12 mouse cellular contexts compared by ENCODE assay signal in genomic region chr12:112163981-112164839, GRCm38 (mm10). TPM values are rescaled to one million over a fixed set of nuclear protein-coding genes. Genes with fewer than 3 reads are reported as not detected.
DNase-seq lines count a peak whose midpoint lies in the region; ATAC-seq and TF ChIP-seq lines count a peak whose summit lies in the region.
"Had no signal": no experiment of that assay in that cellular context is flagged by ENCODE, and none has a peak within 500 bp of the region (broad histone marks: within the 10 kb centered on the region; RNA-seq: fewer than 3 reads in every experiment).

No protein-coding gene starts in this region.

- WGBS in heart, postnatal 0 days, result 18% methylated on average over 16 of the region's 16 CpGs
- WGBS in hindbrain, embryonic 16.5 days, result 18% methylated on average over 16 of the region's 16 CpGs
- 12% methylated on average over 16 of the region's 16 CpGs for WGBS in midbrain, embryonic 16.5 days

- no peak overlapping the region for H3K4me3 ChIP-seq in heart, postnatal 0 days (ENCODE audit: low read depth, low read length)
- no peak overlapping the region for H3K4me3 ChIP-seq in hindbrain, embryonic 16.5 days (ENCODE audit: low read length)
- H3K4me3 ChIP-seq in midbrain, embryonic 16.5 days (ENCODE audit: low read depth, low read length), result no peak overlapping the region

- TF ChIP-seq CTCF in heart, postnatal 0 days (IDR thresholded peaks at IDR 0.05; ENCODE audit: low read depth), result no peak

- no peak overlapping the region for H3K27ac ChIP-seq in heart, postnatal 0 days (ENCODE audit: low read depth)
- H3K27ac ChIP-seq in hindbrain, embryonic 16.5 days (ENCODE audit: low read depth, low read length), result no peak overlapping the region
- peak overlapping the region; percentile 1; the same call in 1 of the 2 replicates for H3K27ac ChIP-seq in midbrain, embryonic 16.5 days (ENCODE audit: low read length)

- no peak for TF ChIP-seq EP300 in heart, postnatal 0 days (IDR thresholded peaks at IDR 0.05; ENCODE audit: low read depth)

- H3K9me3 ChIP-seq in heart, postnatal 0 days (replicated peaks; ENCODE audit: control insufficient read depth, low read length), result no peaks in the 10 kb centered on the region
- no peaks in the 10 kb centered on the region for H3K9me3 ChIP-seq in hindbrain, embryonic 16.5 days (ENCODE audit: control insufficient read depth, low read length)
- H3K9me3 ChIP-seq in midbrain, embryonic 16.5 days (replicated peaks; ENCODE audit: control insufficient read depth, low read length, poor library complexity, severe bottlenecking), result no peaks in the 10 kb centered on the region

- DNase-seq in heart, postnatal 0 days (ENCODE audit: low spot score), result no peak
- DNase-seq in heart, postnatal 4 days, result no peak
- peak; percentile 66 for DNase-seq in embryo, embryonic 11 days
- no peak for DNase-seq in left cerebral cortex, postnatal 25 days (ENCODE audit: low spot score in 2 of 2)
- no peak for DNase-seq in urinary bladder, postnatal 14 days (ENCODE audit: low spot score)
- DNase-seq in layer of hippocampus, adult 9-10 months (ENCODE audit: low spot score), result no peak
- DNase-seq: adrenal gland, adult 2 months; cerebellum, postnatal 10 days; lung, adult 2 months had no signal

- H3K4me2 ChIP-seq in heart, postnatal 0 days (ENCODE audit: low read depth, low read length), result no peak overlapping the region
- H3K4me2 ChIP-seq in hindbrain, embryonic 16.5 days (ENCODE audit: low read length), result no peak overlapping the region
- no peak overlapping the region for H3K4me2 ChIP-seq in midbrain, embryonic 16.5 days (ENCODE audit: low read length)

- no peaks in the 10 kb centered on the region for H3K36me3 ChIP-seq in heart, postnatal 0 days (replicated peaks; ENCODE audit: control insufficient read depth, insufficient read depth, low read length)
- no peaks in the 10 kb centered on the region for H3K36me3 ChIP-seq in hindbrain, embryonic 16.5 days (ENCODE audit: control insufficient read depth, insufficient read depth, low read length)
- H3K36me3 ChIP-seq in midbrain, embryonic 16.5 days (ENCODE audit: control insufficient read depth, insufficient read depth, low read length), result no peaks in the 10 kb centered on the region

- no peak overlapping the region for H3K9ac ChIP-seq in heart, postnatal 0 days (replicated peaks; ENCODE audit: low read depth, low read length)
- peak overlapping the region; percentile 17; the same call in 1 of the 2 replicates for H3K9ac ChIP-seq in hindbrain, embryonic 16.5 days (ENCODE audit: low read depth, low read length)
- H3K9ac ChIP-seq in midbrain, embryonic 16.5 days (ENCODE audit: low read depth, low read length), result peak overlapping the region; percentile 0; the same call in 1 of the 2 replicates

- peak; percentile 31; the same call in 1 of the 2 replicates for ATAC-seq in heart, postnatal 0 days (ENCODE audit: insufficient read depth, low read depth)
- ATAC-seq in hindbrain, embryonic 16.5 days, result peak; percentile 21; the same call in 1 of the 2 replicates
- peak; percentile 33; the same call in 1 of the 2 replicates for ATAC-seq in midbrain, embryonic 16.5 days

- H3K4me1 ChIP-seq in heart, postnatal 0 days (ENCODE audit: control insufficient read depth, insufficient read depth), result no peaks in the 10 kb centered on the region
- H3K4me1 ChIP-seq in hindbrain, embryonic 16.5 days (ENCODE audit: control insufficient read depth, insufficient read depth, low read depth, low read length), result peaks cover 13% of the 10 kb centered on the region
- peaks cover 9% of the 10 kb centered on the region for H3K4me1 ChIP-seq in midbrain, embryonic 16.5 days (ENCODE audit: control insufficient read depth, insufficient read depth, low read length)

- intact Hi-C loops in left cerebral cortex, postnatal 25 days (cut with DNase I), result no loop called here

- 0 out of 2 replicates have a peak, but pooled peaks cover 4% of the 10 kb centered on the region for H3K27me3 ChIP-seq in heart, postnatal 0 days (ENCODE audit: control insufficient read depth, insufficient read depth, low read length)
- H3K27me3 ChIP-seq in hindbrain, embryonic 16.5 days (replicated peaks; ENCODE audit: control insufficient read depth, insufficient read depth, low read length), result peaks cover 10% of the 10 kb centered on the region; the same call in 1 of the 2 replicates
- no peaks in the 10 kb centered on the region for H3K27me3 ChIP-seq in midbrain, embryonic 16.5 days (ENCODE audit: control insufficient read depth, insufficient read depth, low read depth, low read length)

RNA-seq across cellular contexts. Expression of gene Kif26a, which starts 18.2 kb away (rescaled TPM):
- total RNA-seq in heart, postnatal 0 days (2014; rRNA removed; ENCODE audit: low replicate concordance), result 26.0 and 53.0 TPM in 2 replicates
- 1.9 and 2.8 TPM in 2 replicates for polyA plus RNA-seq in heart, postnatal 0 days (2015; fragmentation: Nextera tagmentation; extraction: Ambion mirVana)
- 10 to 100 TPM; 29.0 to 32.5 TPM for total RNA-seq in heart, postnatal 4 days (2021)
- 2.5 and 3.8 TPM in 2 replicates for polyA plus RNA-seq in hindbrain, embryonic 16.5 days (2015; fragmentation: Nextera tagmentation; extraction: Ambion mirVana)
- polyA plus RNA-seq in midbrain, embryonic 16.5 days (2015; fragmentation: Nextera tagmentation; extraction: Ambion mirVana), result 4.7 and 6.2 TPM in 2 replicates
- total RNA-seq in left cerebral cortex, postnatal 25 days (2021), result 1 to 10 TPM; 4.6 to 4.8 TPM
- total RNA-seq: CH12.LX had no signal

RNA-seq across cellular contexts. Expression of gene Aspg, which starts 57.7 kb away (rescaled TPM):
- total RNA-seq in heart, postnatal 0 days (2014; rRNA removed; ENCODE audit: low replicate concordance), result 0.04 and 3.6 TPM in 2 replicates
- polyA plus RNA-seq in heart, postnatal 0 days (2015; fragmentation: Nextera tagmentation; extraction: Ambion mirVana), result 0.08 and 0.11 TPM in 2 replicates
- total RNA-seq in heart, postnatal 4 days (2021), result under 1 TPM; 0.20 to 0.26 TPM
- 2.2 and 2.6 TPM in 2 replicates for polyA plus RNA-seq in hindbrain, embryonic 16.5 days (2015; fragmentation: Nextera tagmentation; extraction: Ambion mirVana)
- 0.66 and 0.74 TPM in 2 replicates for polyA plus RNA-seq in midbrain, embryonic 16.5 days (2015; fragmentation: Nextera tagmentation; extraction: Ambion mirVana)
- 1 to 10 TPM; 4.2 to 4.4 TPM for total RNA-seq in left cerebral cortex, postnatal 25 days (2021)
- total RNA-seq: CH12.LX had no signal
